Mouse (Mus musculus) MEL (cell line): Measurements from ENCODE around the gene Prkcz. TPM values are rescaled to one million over a fixed set of nuclear protein-coding genes. Genes with fewer than 3 reads are reported as not detected.

Source experiments
- DNase-seq: peaks from one replicate; pipeline ENCODE4 v3.0.0; 2011; ENCODE audit warnings: low read depth, low spot score
- H3K27ac ChIP-seq: 2 replicates; pipeline ENCODE4 v1.5.1; 2012; ENCODE audit warnings: low read depth, mild to moderate bottlenecking, control low read depth, low read length, moderate library complexity; ENCODE audit not compliant: control insufficient read depth
- H3K27me3 ChIP-seq, 2 experiments: fragments of 150-350 bp in 1 of 2; sonication (generic) in 1 of 2; 2 replicates each; pipeline ENCODE4 v1.6.1; 2012; ENCODE audit warnings: low read length in 2 of 2, mild to moderate bottlenecking in 2 of 2, improper control_type of control experiment in 1 of 2, moderate library complexity in 1 of 2; ENCODE audit not compliant: insufficient read depth in 2 of 2, control insufficient read depth in 1 of 2
- H3K36me3 ChIP-seq, 2 experiments: 2 replicates each; pipeline ENCODE4 v1.6.1; 2012 to 2014; ENCODE audit warnings: low read length in 2 of 2, improper control_type of control experiment in 1 of 2, inconsistent platforms in 1 of 2, mild to moderate bottlenecking in 1 of 2; ENCODE audit not compliant: insufficient read depth in 2 of 2, control insufficient read depth in 1 of 2
- H3K4me1 ChIP-seq, 2 experiments: fragments of 150-350 bp in 1 of 2; sonication (generic) in 1 of 2; 2 replicates each; pipeline ENCODE4 v1.6.1; 2012; ENCODE audit warnings: low read length in 2 of 2, improper control_type of control experiment in 1 of 2, mild to moderate bottlenecking in 1 of 2; ENCODE audit not compliant: insufficient read depth in 2 of 2, control insufficient read depth in 1 of 2
- H3K4me3 ChIP-seq, 2 experiments: fragments of 150-350 bp in 1 of 2; sonication (generic) in 1 of 2; 2 replicates each; pipeline ENCODE4 v1.5.1; 2012; ENCODE audit warnings: low read depth in 2 of 2, low read length in 2 of 2, mild to moderate bottlenecking in 2 of 2, moderate library complexity in 2 of 2, control low read depth in 1 of 2, improper control_type of control experiment in 1 of 2; ENCODE audit not compliant: control insufficient read depth in 1 of 2, insufficient read depth in 1 of 2
- H3K79me2 ChIP-seq: 2 replicates; pipeline ENCODE4 v1.6.1; 2012; ENCODE audit warnings: mild to moderate bottlenecking, low read length, moderate library complexity; ENCODE audit not compliant: control insufficient read depth, poor library complexity, insufficient read depth
- H3K9ac ChIP-seq: 2 replicates; pipeline ENCODE4 v1.6.1; 2012; ENCODE audit warnings: low read depth, mild to moderate bottlenecking, control low read depth, low read length, moderate library complexity; ENCODE audit not compliant: control insufficient read depth, poor library complexity, severe bottlenecking
- H3K9me3 ChIP-seq: fragments of 150-350 bp; sonication (generic); replicated peaks from 2 replicates; pipeline ENCODE4 v1.6.1; 2012; ENCODE audit warnings: mild to moderate bottlenecking, low read length, improper control_type of control experiment, moderate library complexity; ENCODE audit not compliant: insufficient read depth
- CHD1 ChIP-seq: IDR thresholded peaks from 2 replicates; pipeline ENCODE4 v1.6.1; 2012; ENCODE audit warnings: low read depth, mild to moderate bottlenecking, inconsistent platforms, low read length, improper control_type of control experiment
- CHD2 ChIP-seq: IDR thresholded peaks from 2 replicates; pipeline ENCODE4 v1.6.1; 2011; ENCODE audit warnings: low read length, improper control_type of control experiment
- CTCF ChIP-seq, 3 experiments: IDR thresholded peaks in 2 of 3; conservative IDR thresholded peaks in 1 of 3; 2 replicates each; pipeline ENCODE4 v1.5.1; 2011 to 2012; ENCODE audit warnings: low read length in 3 of 3, low read depth in 2 of 3, mild to moderate bottlenecking in 2 of 3, improper control_type of control experiment in 1 of 3, inconsistent platforms in 1 of 3, mixed read lengths in 1 of 3, moderate library complexity in 1 of 3; ENCODE audit not compliant: control insufficient read depth in 1 of 3, insufficient read depth in 1 of 3, poor library complexity in 1 of 3, severe bottlenecking in 1 of 3
- E2F4 ChIP-seq: IDR thresholded peaks from 2 replicates; pipeline ENCODE4 v1.6.1; 2011; ENCODE audit warnings: low read depth, low read length, improper control_type of control experiment, borderline replicate concordance
- EP300 ChIP-seq, 2 experiments: IDR thresholded peaks; 2 replicates each; pipeline ENCODE4 v1.6.1; 2011; ENCODE audit warnings: improper control_type of control experiment in 2 of 2, low read length in 2 of 2, low read depth in 1 of 2, mild to moderate bottlenecking in 1 of 2
- GATA1 ChIP-seq: IDR thresholded peaks from 2 replicates; pipeline ENCODE4 v1.6.1; 2011; ENCODE audit warnings: low read depth, low read length, improper control_type of control experiment
- MAFK ChIP-seq: IDR thresholded peaks from 2 replicates; pipeline ENCODE4 v1.6.1; 2011; ENCODE audit warnings: low read depth, mild to moderate bottlenecking, low read length, improper control_type of control experiment, borderline replicate concordance
- MAZ ChIP-seq: IDR thresholded peaks from 2 replicates; pipeline ENCODE4 v1.6.1; 2012; ENCODE audit warnings: low read depth, mild to moderate bottlenecking, inconsistent platforms, low read length, improper control_type of control experiment
- MEF2A ChIP-seq: IDR thresholded peaks from 2 replicates; pipeline ENCODE4 v1.6.1; 2014; ENCODE audit warnings: low read depth, mild to moderate bottlenecking, inconsistent platforms, low read length, improper control_type of control experiment; ENCODE audit not compliant: poor library complexity, insufficient replicate concordance, severe bottlenecking; ENCODE audit errors: extremely low read depth
- MYC ChIP-seq: IDR thresholded peaks from 2 replicates; pipeline ENCODE4 v1.6.1; 2011; ENCODE audit warnings: low read depth, mild to moderate bottlenecking, low read length, improper control_type of control experiment, moderate library complexity
- NELFE ChIP-seq: IDR thresholded peaks from 2 replicates; pipeline ENCODE4 v1.6.1; 2011; ENCODE audit warnings: low read depth, low read length, improper control_type of control experiment
- POLR2A ChIP-seq, 2 experiments: IDR thresholded peaks; 2 replicates each; pipeline ENCODE4 v1.6.1; 2011 to 2012; ENCODE audit warnings: low read length in 2 of 2, mild to moderate bottlenecking in 2 of 2, control low read depth in 1 of 2, improper control_type of control experiment in 1 of 2, low read depth in 1 of 2, moderate library complexity in 1 of 2; ENCODE audit not compliant: control insufficient read depth in 1 of 2, insufficient read depth in 1 of 2, poor library complexity in 1 of 2
- POLR2AphosphoS5 ChIP-seq: IDR thresholded peaks from 2 replicates; pipeline ENCODE4 v1.6.1; 2012; ENCODE audit warnings: low read depth, borderline replicate concordance, mild to moderate bottlenecking, inconsistent platforms, low read length, moderate library complexity, mixed read lengths
- SMC3 ChIP-seq: IDR thresholded peaks from 2 replicates; pipeline ENCODE4 v1.6.1; 2011; ENCODE audit warnings: low read depth, low read length, improper control_type of control experiment
- TBP ChIP-seq: IDR thresholded peaks from 2 replicates; pipeline ENCODE4 v1.8.0; 2011; ENCODE audit warnings: low read depth, low read length, improper control_type of control experiment
- TCF12 ChIP-seq: IDR thresholded peaks from 2 replicates; pipeline ENCODE4 v1.6.1; 2014; ENCODE audit warnings: low read depth, mild to moderate bottlenecking, inconsistent platforms, low read length, improper control_type of control experiment, moderate library complexity
- USF2 ChIP-seq, 2 experiments: IDR thresholded peaks; 2 replicates each; pipeline ENCODE4 v1.6.1; 2011 to 2012; ENCODE audit warnings: improper control_type of control experiment in 2 of 2, low read length in 2 of 2, borderline replicate concordance in 1 of 2, inconsistent platforms in 1 of 2, low read depth in 1 of 2, mild to moderate bottlenecking in 1 of 2; ENCODE audit not compliant: insufficient read depth in 1 of 2
- ZC3H11A ChIP-seq: IDR thresholded peaks from 2 replicates; pipeline ENCODE4 v1.6.1; 2012; ENCODE audit warnings: low read depth, mild to moderate bottlenecking, inconsistent platforms, low read length, improper control_type of control experiment
- ZMIZ1 ChIP-seq: IDR thresholded peaks from 2 replicates; pipeline ENCODE4 v1.6.1; 2012; ENCODE audit warnings: low read depth, mild to moderate bottlenecking, inconsistent platforms, low read length, improper control_type of control experiment, moderate library complexity
- ZNF384 ChIP-seq: IDR thresholded peaks from 2 replicates; pipeline ENCODE4 v1.6.1; 2012; ENCODE audit warnings: low read depth, mild to moderate bottlenecking, inconsistent platforms, low read length, improper control_type of control experiment
- polyA plus RNA-seq, 2 experiments: library from polyadenylated mRNA; stranded (reverse) in 1 of 2; unstranded in 1 of 2; fragments of >175 nt in 1 of 2; fragments of >200 nt in 1 of 2; gene quantifications; 2 replicates each; pipeline versions ENCODE4 v1.2.1 to v1.2.4; 2012; ENCODE audit warnings: low replicate concordance in 2 of 2, low read depth in 1 of 2; ENCODE audit not compliant: insufficient read length in 2 of 2, insufficient read depth in 1 of 2, missing spikeins in 1 of 2
- total RNA-seq: library from RNA; depleted of rRNA; stranded (reverse); fragments of 300-350 nt; gene quantifications from 2 replicates; pipeline ENCODE4 v1.2.3, GENCODE M21; 2012

The Prkcz gene
- total and polyA plus RNA-seq, 3 experiments = 0.12 to 0.92 TPM; not detected in 1

GRCm38 (mm10) chr4:155238276-155238675 lies 122.9 kb downstream of the Prkcz start:
- H3K4me3 ChIP-seq = no peak overlapping the region
- no peak overlapping the region for H3K9ac ChIP-seq
- no peak overlapping the region for H3K27ac ChIP-seq
- no peaks in the 10 kb centered on the region for H3K9me3 ChIP-seq
- H3K36me3 ChIP-seq = peaks cover 0 to 2% of the 10 kb centered on the region in 2 experiments; a peak in 1 of 4 replicates
- peaks cover 2 to 6% of the 10 kb centered on the region in 2 experiments; a peak in 2 of 4 replicates for H3K27me3 ChIP-seq
- no peak for TF ChIP-seq SMC3
- no peak for TF ChIP-seq CTCF (IDR thresholded peaks at IDR 0.05 in 2 of 3, conservative IDR thresholded peaks at IDR 0.05 in 1 of 3; ENCODE audit: control insufficient read depth in 1 of 3, insufficient read depth in 1 of 3, low read depth in 2 of 3, low read length in 3 of 3, poor library complexity in 1 of 3, severe bottlenecking in 1 of 3)
- TF ChIP-seq GATA1 = no peak
- TF ChIP-seq MAFK = no peak
- TF ChIP-seq CHD1 = no peak
- TF ChIP-seq MAZ = no peak
- no peak for TF ChIP-seq E2F4
- TF ChIP-seq POLR2AphosphoS5 = no peak
- TF ChIP-seq CHD2 = no peak
- TF ChIP-seq NELFE = no peak
- TF ChIP-seq TBP = no peak
- TF ChIP-seq TCF12 = no peak
- TF ChIP-seq MYC = no peak
- no peak for TF ChIP-seq ZC3H11A
- no peak for TF ChIP-seq POLR2A (IDR thresholded peaks at IDR 0.05; ENCODE audit: control insufficient read depth in 1 of 2, insufficient read depth in 1 of 2, low read depth in 1 of 2, low read length in 2 of 2, poor library complexity in 1 of 2)
- TF ChIP-seq ZMIZ1 = no peak
- no peak for TF ChIP-seq MEF2A
- no peak for DNase-seq
- 0 out of 4 replicates have a peak, but pooled peaks cover 0 to 10% of the 10 kb centered on the region in 2 experiments for H3K4me1 ChIP-seq
- no peaks in the 10 kb centered on the region for H3K79me2 ChIP-seq

GRCm38 (mm10) chr4:155236737-155237385 lies 124.3 kb downstream of the Prkcz start:
- Histone ChIP-seq H3K9ac (no peak overlapping the region), H3K9me3 (no peaks in the 10 kb centered on the region), H3K4me1 (0 out of 4 replicates have a peak, but pooled peaks cover 0 to 10% of the 10 kb centered on the region in 2 experiments), H3K36me3 (peaks cover 0 to 2% of the 10 kb centered on the region in 2 experiments; a peak in 1 of 4 replicates), H3K27me3 (no peaks in the 10 kb centered on the region; a peak in 2 of 4 replicates), H3K27ac (no peak overlapping the region), H3K4me3 (no peak overlapping the region), H3K79me2 (no peaks in the 10 kb centered on the region)
- no peak for DNase-seq
- TF ChIP-seq CHD2 (no peak), EP300 (IDR thresholded peaks at IDR 0.05; ENCODE audit: low read depth in 1 of 2, low read length in 2 of 2) (no peak), USF2 (IDR thresholded peaks at IDR 0.05; ENCODE audit: borderline replicate concordance in 1 of 2, insufficient read depth in 1 of 2, low read depth in 1 of 2, low read length in 2 of 2) (no peak), CTCF (IDR thresholded peaks at IDR 0.05 in 2 of 3, conservative IDR thresholded peaks at IDR 0.05 in 1 of 3; ENCODE audit: control insufficient read depth in 1 of 3, insufficient read depth in 1 of 3, low read depth in 2 of 3, low read length in 3 of 3, poor library complexity in 1 of 3, severe bottlenecking in 1 of 3) (no peak), ZNF384 (no peak)
